Mouse (Mus musculus) right cerebral cortex, postnatal 36 days (tissue): Measurements from ENCODE around the gene Lysmd2.
"Not testable (repeated sequence)": the region's sequence is repeated elsewhere in the genome, so short reads cannot be mapped to it uniquely, and the experiment has no call there.

Source experiments
- DNase-seq, 2 experiments: peaks; one replicate each; pipeline ENCODE4 v3.0.0; 2022; ENCODE audit warnings: low spot score in 2 of 2, mixed read lengths in 1 of 2

Lysmd2 gene

GRCm38 (mm10) chr9:75625556-75626307, at the start of gene Lysmd2:
Gene Lysmd2 (plus strand): TSS chr9:75625741.
- peak; percentile 61 to 64 for DNase-seq

GRCm38 (mm10) chr9:75579321-75579720, 46.2 kb upstream of the Lysmd2 start:
- DNase-seq: no peak

- DNase-seq: no peak
Measured at GRCm38 (mm10) chr9:75581694-75582350, 43.7 kb upstream of the Lysmd2 start.

- DNase-seq: no peak
Measured at GRCm38 (mm10) chr9:75589850-75590790, 35.4 kb upstream of the Lysmd2 start.

- no peak for DNase-seq
Measured at GRCm38 (mm10) chr9:75593481-75593880, 32.1 kb upstream of the Lysmd2 start.

- no peak for DNase-seq
Measured at GRCm38 (mm10) chr9:75597036-75597435, 28.5 kb upstream of the Lysmd2 start.

- no peak for DNase-seq
Measured at GRCm38 (mm10) chr9:75597596-75597995, 27.9 kb upstream of the Lysmd2 start.

GRCm38 (mm10) chr9:75599191-75599841, 26.2 kb upstream of the Lysmd2 start:
- peak; percentile 36 to 37 for DNase-seq

GRCm38 (mm10) chr9:75600166-75600934, 25.2 kb upstream of the Lysmd2 start:
- DNase-seq: peak in 1 of 2 experiments; percentile 43

- DNase-seq: no peak
Measured at GRCm38 (mm10) chr9:75601510-75601909, 24.0 kb upstream of the Lysmd2 start.

GRCm38 (mm10) chr9:75607496-75607895, 18.0 kb upstream of the Lysmd2 start:
- no peak for DNase-seq

GRCm38 (mm10) chr9:75609505-75609904, 16.0 kb upstream of the Lysmd2 start:
- no peak for DNase-seq

GRCm38 (mm10) chr9:75609965-75610364, 15.6 kb upstream of the Lysmd2 start:
- no peak for DNase-seq

GRCm38 (mm10) chr9:75610571-75611493, 14.7 kb upstream of the Lysmd2 start, which contains the start of gene Tmod2:
Gene Tmod2 (minus strand): TSS chr9:75611325.
- peak; percentile 71 to 83 for DNase-seq

- no peak for DNase-seq
Measured at GRCm38 (mm10) chr9:75616560-75616959, 9.0 kb upstream of the Lysmd2 start.

GRCm38 (mm10) chr9:75618836-75619400, 6.6 kb upstream of the Lysmd2 start:
- DNase-seq: no peak

- DNase-seq: not testable (repeated sequence)
Measured at GRCm38 (mm10) chr9:75619761-75620160, 5.8 kb upstream of the Lysmd2 start.

- DNase-seq: no peak
Measured at GRCm38 (mm10) chr9:75621428-75621827, 4.1 kb upstream of the Lysmd2 start.

GRCm38 (mm10) chr9:75624983-75625555, 472 bp upstream of the Lysmd2 start:
- no peak for DNase-seq
